Mouse (Mus musculus) erythroblast, embryonic 14.5 days (primary cell): ENCODE results near the gene Slc22a12.

Source experiments
- GATA1 ChIP-seq: IDR thresholded peaks from 2 replicates; pipeline ENCODE4 v1.6.1; 2012; ENCODE audit warnings: low read length, inconsistent platforms, mixed read lengths
- TAL1 ChIP-seq: IDR thresholded peaks from 3 replicates; pipeline ENCODE4 v1.6.1; 2012; ENCODE audit warnings: low read length, inconsistent platforms, mixed read lengths

- TF ChIP-seq TAL1 (no peak), GATA1 (no peak)
These were observed 20.5 kb downstream of the Slc22a12 start for GRCm38 (mm10) chr19:6522289-6522688.
